Mouse (Mus musculus) ES-E14 (cell line): ENCODE results near the gene Tspan31. TPM values are rescaled to one million over a fixed set of nuclear protein-coding genes. Genes with fewer than 3 reads are reported as not detected.
A peak's percentile ranks its signal among the peaks of the same experiment; 100 is the strongest.

ENCODE experiments used
- DNase-seq: peaks from one replicate; pipeline ENCODE4 v3.0.0-alpha.2; 2013; ENCODE audit warnings: low read depth, low spot score
- H3K27ac ChIP-seq: 2 replicates; pipeline ENCODE4 v1.5.1; 2012; ENCODE audit warnings: low read depth, mild to moderate bottlenecking, low read length, moderate library complexity, mixed read lengths; ENCODE audit not compliant: poor library complexity, insufficient read depth, severe bottlenecking
- H3K36me3 ChIP-seq: 2 replicates; pipeline ENCODE4 v1.6.1; 2012; ENCODE audit warnings: mild to moderate bottlenecking, low read length, moderate library complexity, mixed read lengths; ENCODE audit not compliant: control insufficient read depth, poor library complexity, insufficient read depth, severe bottlenecking
- H3K4me1 ChIP-seq, 2 experiments: fragments of 150-350 bp in 1 of 2; sonication (generic) in 1 of 2; 2 replicates each; pipeline ENCODE4 v1.6.1; 2012; ENCODE audit warnings: low read length in 2 of 2, mild to moderate bottlenecking in 1 of 2, mixed read lengths in 1 of 2; ENCODE audit not compliant: control insufficient read depth in 2 of 2, insufficient read depth in 2 of 2, poor library complexity in 1 of 2
- H3K4me3 ChIP-seq, 2 experiments: fragments of 150-350 bp in 1 of 2; sonication (generic) in 1 of 2; 2 replicates each; pipeline ENCODE4 v1.5.1; 2012; ENCODE audit warnings: low read length in 2 of 2, low read depth in 1 of 2, mild to moderate bottlenecking in 1 of 2, mixed read lengths in 1 of 2; ENCODE audit not compliant: insufficient read depth in 1 of 2, poor library complexity in 1 of 2, severe bottlenecking in 1 of 2
- H3K9ac ChIP-seq: 2 replicates; pipeline ENCODE4 v1.6.1; 2012; ENCODE audit warnings: low read depth, mild to moderate bottlenecking, low read length, mixed read lengths; ENCODE audit not compliant: poor library complexity, insufficient read depth, severe bottlenecking
- H3K9me3 ChIP-seq: fragments of 150-350 bp; sonication (generic); 2 replicates; pipeline ENCODE4 v1.6.1; 2012; ENCODE audit warnings: low read depth, mild to moderate bottlenecking, low read length; ENCODE audit not compliant: control insufficient read depth, insufficient read depth
- CHD2 ChIP-seq: IDR thresholded peaks from 2 replicates; pipeline ENCODE4 v1.6.1; 2014; ENCODE audit warnings: mild to moderate bottlenecking, low read depth, low read length, inconsistent platforms
- HCFC1 ChIP-seq: IDR thresholded peaks from 2 replicates; pipeline ENCODE4 v1.6.1; 2012; ENCODE audit warnings: low read length, inconsistent platforms, borderline replicate concordance; ENCODE audit not compliant: insufficient read depth
- MAFK ChIP-seq: IDR thresholded peaks from 2 replicates; pipeline ENCODE4 v1.6.1; 2014; ENCODE audit warnings: mild to moderate bottlenecking, low read depth, low read length, inconsistent platforms; ENCODE audit not compliant: insufficient read depth
- ZC3H11A ChIP-seq: IDR thresholded peaks from 2 replicates; pipeline ENCODE4 v1.6.1; 2012; ENCODE audit warnings: low read depth, mild to moderate bottlenecking, inconsistent platforms, low read length, borderline replicate concordance
- ZNF384 ChIP-seq: IDR thresholded peaks from 2 replicates; pipeline ENCODE4 v1.6.1; 2012; ENCODE audit warnings: low read depth, low read length, inconsistent platforms
- in situ Hi-C, 2 experiments: fragments of 600-800 bp; cut with MboI; formaldehyde crosslinking; loops; one replicate each; pipeline ENCODE4 v1.15.1; 2025; ENCODE audit warnings: low sequenced_read_pairs in 2 of 2, inconsistent platforms in 1 of 2; ENCODE audit not compliant: unreplicated experiment in 2 of 2
- total RNA-seq: library from RNA; depleted of rRNA; stranded (reverse); fragments of 300-350 nt; gene quantifications from 2 replicates; pipeline ENCODE4 v1.2.3, GENCODE M21; 2012

Tspan31 gene
- total RNA-seq, 1 experiment: 121 TPM

- H3K9me3 ChIP-seq: no peaks in the 10 kb centered on the region
- no peak overlapping the region for H3K9ac ChIP-seq
- H3K36me3 ChIP-seq: peaks cover 19% of the 10 kb centered on the region
- H3K4me3 ChIP-seq: no peak overlapping the region
- in situ Hi-C loops: no loop called here
- no peak overlapping the region for H3K27ac ChIP-seq
- H3K4me1 ChIP-seq: peaks cover 0 to 13% of the 10 kb centered on the region in 2 experiments
- DNase-seq: no peak
- TF ChIP-seq ZC3H11A (no peak), CHD2 (no peak), HCFC1 (no peak), ZNF384 (no peak)
Observed at GRCm38 (mm10) chr10:127043187-127043586, 26.9 kb downstream of the Tspan31 start.

- in situ Hi-C loops: no loop called here
Observed at GRCm38 (mm10) chr10:127042468-127043115, 27.5 kb downstream of the Tspan31 start.

GRCm38 (mm10) chr10:127041774-127042338 lies 28.2 kb downstream of the Tspan31 start:
- TF ChIP-seq HCFC1: peak; percentile 83
- no peak for TF ChIP-seq ZNF384
- peak overlapping the region; percentile 95 for H3K9ac ChIP-seq

More at GRCm38 (mm10) chr10:127042468-127043115, 27.5 kb downstream of the Tspan31 start:
- H3K9ac ChIP-seq: peak overlapping the region; percentile 95; the same call in 1 of the 2 replicates
- no peak overlapping the region for H3K27ac ChIP-seq
- peaks cover 1 to 18% of the 10 kb centered on the region in 2 experiments for H3K4me1 ChIP-seq
- H3K36me3 ChIP-seq: peaks cover 19% of the 10 kb centered on the region
- H3K9me3 ChIP-seq: no peaks in the 10 kb centered on the region
- no peak for DNase-seq
- H3K4me3 ChIP-seq: peak overlapping the region; percentile 87 to 96
- TF ChIP-seq CHD2 (no peak), ZNF384 (no peak), MAFK (no peak), HCFC1 (no peak), ZC3H11A (no peak)

GRCm38 (mm10) chr10:127041274-127041766 lies 28.7 kb downstream of the Tspan31 start, which contains the start of the genes Mettl1 and Eef1akmt3:
Gene Mettl1, plus strand, starts transcription at chr10:127041414.
Gene Eef1akmt3, minus strand, starts transcription at chr10:127041513.
- no peaks in the 10 kb centered on the region for H3K9me3 ChIP-seq
- TF ChIP-seq CHD2: no peak
- no peak for TF ChIP-seq HCFC1
- TF ChIP-seq MAFK: no peak
- TF ChIP-seq ZNF384: no peak; the same call in 1 of the 2 replicates
- TF ChIP-seq ZC3H11A: no peak
- DNase-seq: no peak
- peak within 1 kb of the TSS; percentile 95 for H3K9ac ChIP-seq
- peak within 1 kb of the TSS; percentile 84 for H3K27ac ChIP-seq
- peaks cover 19% of the 10 kb centered on the region for H3K36me3 ChIP-seq
- peaks cover 3 to 18% of the 10 kb centered on the region in 2 experiments for H3K4me1 ChIP-seq
- H3K4me3 ChIP-seq: peak within 1 kb of the TSS; percentile 87 to 96
- in situ Hi-C loops: no loop called here

More at GRCm38 (mm10) chr10:127041774-127042338, 28.2 kb downstream of the Tspan31 start:
- in situ Hi-C loops: no loop called here
- peaks cover 19% of the 10 kb centered on the region for H3K36me3 ChIP-seq
- peak; percentile 82 for DNase-seq
- H3K4me3 ChIP-seq: peak overlapping the region; percentile 87 to 96
- peak overlapping the region; percentile 84 for H3K27ac ChIP-seq
- H3K9me3 ChIP-seq: no peaks in the 10 kb centered on the region
- H3K4me1 ChIP-seq: peaks cover 3 to 18% of the 10 kb centered on the region in 2 experiments
